Mouse (Mus musculus): ENCODE measurements at regions not wholly inside any gene's neighbourhood (a gene's known extent, or its start where the extent isn't known, plus 50 kb on each side); places are given as distances from the start of the nearest gene placed in this dataset.

- no peak for DNase-seq (ENCODE audit: low spot score in 2 of 2)
Observed at GRCm38 (mm10) chr15:61007461-61008059, 84.7 kb upstream of the A1bg start.

- no peak for DNase-seq (ENCODE audit: low spot score in 2 of 2)
Observed at GRCm38 (mm10) chr15:61006608-61007007, 83.8 kb upstream of the A1bg start.

- DNase-seq (ENCODE audit: low spot score in 2 of 2), result no peak
Observed at GRCm38 (mm10) chr15:60993971-60994690, 71.3 kb upstream of the A1bg start.

GRCm38 (mm10) chr15:60993394-60993793 lies 70.6 kb upstream of the A1bg start:
- DNase-seq (ENCODE audit: low spot score in 2 of 2), result no peak

GRCm38 (mm10) chr15:60982576-60982975 lies 59.8 kb upstream of the A1bg start:
- no peak for DNase-seq (ENCODE audit: low spot score in 2 of 2)

All from spleen, postnatal 10 days (tissue).